Mouse (Mus musculus) limb, embryonic 13.5 days (tissue): ENCODE results near the gene Lrp11. TPM values are rescaled to one million over a fixed set of nuclear protein-coding genes. Genes with fewer than 3 reads are reported as not detected.
A peak's percentile ranks its signal among the peaks of the same experiment; 100 is the strongest.

ENCODE experiments used
- ATAC-seq: fragments of 200-750 bp; cut with Nextera tagmentation; 2 replicates; pipeline ENCODE4 v1.8.0; 2017; ENCODE audit warnings: low read depth, moderate number of reproducible peaks, moderate TSS enrichment; ENCODE audit not compliant: low FRiP score
- H3K27ac ChIP-seq: fragments of 300-500 bp; sonication (generic); 2 replicates; pipeline ENCODE4 v1.5.1; 2015; ENCODE audit warnings: inconsistent platforms, mild to moderate bottlenecking, moderate library complexity
- H3K27me3 ChIP-seq: fragments of 300-500 bp; sonication (generic); 2 replicates; pipeline ENCODE4 v1.6.1; 2015; ENCODE audit warnings: mild to moderate bottlenecking, inconsistent platforms
- H3K36me3 ChIP-seq: fragments of 300-500 bp; sonication (generic); 2 replicates; pipeline ENCODE4 v1.6.1; 2015; ENCODE audit warnings: inconsistent platforms, mild to moderate bottlenecking, moderate library complexity
- H3K4me1 ChIP-seq: fragments of 300-500 bp; sonication (generic); 2 replicates; pipeline ENCODE4 v1.6.1; 2015; ENCODE audit warnings: inconsistent platforms
- H3K4me2 ChIP-seq: fragments of 300-500 bp; sonication (generic); replicated peaks from 2 replicates; pipeline ENCODE4 v1.6.1; 2015; ENCODE audit warnings: inconsistent platforms, mild to moderate bottlenecking, moderate library complexity
- H3K4me3 ChIP-seq: fragments of 300-500 bp; sonication (generic); 2 replicates; pipeline ENCODE4 v1.5.1; 2015; ENCODE audit warnings: moderate library complexity, mild to moderate bottlenecking, inconsistent platforms
- H3K9ac ChIP-seq: fragments of 300-500 bp; sonication (generic); 2 replicates; pipeline ENCODE4 v1.6.1; 2015; ENCODE audit warnings: mild to moderate bottlenecking, inconsistent platforms
- H3K9me3 ChIP-seq: fragments of 300-500 bp; sonication (generic); 2 replicates; pipeline ENCODE4 v1.6.1; 2016; ENCODE audit warnings: inconsistent platforms
- WGBS: fragments of 180-500 bp; shearing (Covaris S2); methylation state at CpG from one replicate; pipeline ENCODE4 v1.1.7; 2015; 5-methylcytosine and 5-hydroxymethylcytosine counted together
- polyA plus RNA-seq: library from polyadenylated mRNA; unstranded; fragments of >200 nt; fragmentation: Nextera tagmentation; extraction: Ambion mirVana; gene quantifications from 2 replicates; pipeline ENCODE4 v1.2.1, GENCODE M21; 2015

The Lrp11 gene
- polyA plus RNA-seq, 1 experiment from 2014 or later, result 1.3 TPM

GRCm38 (mm10) chr10:7630286-7630685 lies 40.7 kb downstream of the Lrp11 start:
- Histone ChIP-seq H3K4me1 (no peaks in the 10 kb centered on the region), H3K9me3 (no peaks in the 10 kb centered on the region), H3K9ac (no peak overlapping the region), H3K4me3 (no peak overlapping the region), H3K27me3 (no peaks in the 10 kb centered on the region), H3K36me3 (peaks cover 45% of the 10 kb centered on the region), H3K4me2 (no peak overlapping the region), H3K27ac (no peak overlapping the region)
- 84% methylated on average over 5 of the region's 5 CpGs for WGBS
- no peak for ATAC-seq

GRCm38 (mm10) chr10:7630951-7631720 lies 41.5 kb downstream of the Lrp11 start:
- 85% methylated on average over 16 of the region's 16 CpGs for WGBS
- no peak overlapping the region for H3K9ac ChIP-seq

GRCm38 (mm10) chr10:7640366-7640765 lies 50.8 kb downstream of the Lrp11 start:
- Histone ChIP-seq H3K4me2 (no peak overlapping the region), H3K4me3 (no peak overlapping the region), H3K27ac (no peak overlapping the region), H3K27me3 (no peaks in the 10 kb centered on the region), H3K4me1 (no peaks in the 10 kb centered on the region), H3K9me3 (no peaks in the 10 kb centered on the region), H3K36me3 (peaks cover 71% of the 10 kb centered on the region), H3K9ac (no peak overlapping the region)
- 98% methylated on average over 12 of the region's 12 CpGs for WGBS
- no peak for ATAC-seq

More at GRCm38 (mm10) chr10:7630951-7631720, 41.5 kb downstream of the Lrp11 start:
- H3K4me3 ChIP-seq, result no peak overlapping the region
- H3K4me1 ChIP-seq, result no peaks in the 10 kb centered on the region
- peaks cover 45% of the 10 kb centered on the region for H3K36me3 ChIP-seq
- ATAC-seq, result no peak
- no peak overlapping the region for H3K27ac ChIP-seq
- H3K4me2 ChIP-seq, result no peak overlapping the region
- no peaks in the 10 kb centered on the region for H3K9me3 ChIP-seq
- no peaks in the 10 kb centered on the region for H3K27me3 ChIP-seq

GRCm38 (mm10) chr10:7645911-7646310 lies 56.3 kb downstream of the Lrp11 start:
- no peak overlapping the region for H3K4me3 ChIP-seq
- WGBS, result 87% methylated on average over 2 of the region's 2 CpGs
- H3K27me3 ChIP-seq, result no peaks in the 10 kb centered on the region
- H3K9me3 ChIP-seq, result no peaks in the 10 kb centered on the region
- no peak overlapping the region for H3K4me2 ChIP-seq
- ATAC-seq, result no peak
- H3K4me1 ChIP-seq, result no peaks in the 10 kb centered on the region
- no peak overlapping the region for H3K9ac ChIP-seq
- no peak overlapping the region for H3K27ac ChIP-seq
- peaks cover 58% of the 10 kb centered on the region for H3K36me3 ChIP-seq

- 91% methylated on average over 4 of the region's 4 CpGs for WGBS
- Histone ChIP-seq H3K27ac (no peak overlapping the region), H3K4me2 (no peak overlapping the region), H3K4me1 (no peaks in the 10 kb centered on the region), H3K9ac (no peak overlapping the region), H3K36me3 (peaks cover 32% of the 10 kb centered on the region), H3K27me3 (no peaks in the 10 kb centered on the region), H3K4me3 (no peak overlapping the region), H3K9me3 (no peaks in the 10 kb centered on the region)
- ATAC-seq, result no peak
Measured at GRCm38 (mm10) chr10:7649059-7649458, 59.5 kb downstream of the Lrp11 start.

GRCm38 (mm10) chr10:7651057-7651456 lies 61.5 kb downstream of the Lrp11 start:
- Histone ChIP-seq H3K4me2 (no peak overlapping the region), H3K4me1 (no peaks in the 10 kb centered on the region), H3K27me3 (no peaks in the 10 kb centered on the region), H3K36me3 (peaks cover 25% of the 10 kb centered on the region), H3K27ac (no peak overlapping the region), H3K9ac (no peak overlapping the region), H3K4me3 (no peak overlapping the region), H3K9me3 (no peaks in the 10 kb centered on the region)
- no peak for ATAC-seq
- 92% methylated on average over 2 of the region's 2 CpGs for WGBS

GRCm38 (mm10) chr10:7662471-7663141 lies 73.0 kb downstream of the Lrp11 start:
- peak; percentile 82 for ATAC-seq

GRCm38 (mm10) chr10:7663159-7664026 lies 73.8 kb downstream of the Lrp11 start:
- H3K4me3 ChIP-seq, result peak overlapping the region; percentile 94
- no peaks in the 10 kb centered on the region for H3K36me3 ChIP-seq
- no peaks in the 10 kb centered on the region for H3K27me3 ChIP-seq
- peak; percentile 93 for ATAC-seq
- peaks cover 15% of the 10 kb centered on the region for H3K4me1 ChIP-seq
- H3K27ac ChIP-seq, result peak overlapping the region; percentile 90
- peak overlapping the region; percentile 89 for H3K9ac ChIP-seq
- no peaks in the 10 kb centered on the region for H3K9me3 ChIP-seq
- WGBS, result under 1% methylated on average over 64 of the region's 64 CpGs
- H3K4me2 ChIP-seq, result peak overlapping the region; percentile 81

More at GRCm38 (mm10) chr10:7662471-7663141, 73.0 kb downstream of the Lrp11 start:
- H3K4me3 ChIP-seq, result peak overlapping the region; percentile 94
- under 1% methylated on average over 44 of the region's 44 CpGs for WGBS
- no peaks in the 10 kb centered on the region for H3K36me3 ChIP-seq
- no peaks in the 10 kb centered on the region for H3K9me3 ChIP-seq
- H3K27ac ChIP-seq, result peak overlapping the region; percentile 90
- H3K4me1 ChIP-seq, result peaks cover 8% of the 10 kb centered on the region; the same call in 1 of the 2 replicates
- H3K27me3 ChIP-seq, result no peaks in the 10 kb centered on the region
- peak overlapping the region; percentile 89 for H3K9ac ChIP-seq
- H3K4me2 ChIP-seq, result peak overlapping the region; percentile 81

- Histone ChIP-seq H3K27ac (peak overlapping the region; percentile 90), H3K27me3 (no peaks in the 10 kb centered on the region)
Measured at GRCm38 (mm10) chr10:7664027-7664526, 74.5 kb downstream of the Lrp11 start.

GRCm38 (mm10) chr10:7664889-7665288 lies 75.3 kb downstream of the Lrp11 start:
- Histone ChIP-seq H3K9ac (no peak overlapping the region), H3K4me1 (peaks cover 16% of the 10 kb centered on the region), H3K27me3 (no peaks in the 10 kb centered on the region), H3K36me3 (peaks cover 6% of the 10 kb centered on the region), H3K27ac (no peak overlapping the region), H3K9me3 (no peaks in the 10 kb centered on the region), H3K4me2 (no peak overlapping the region), H3K4me3 (no peak overlapping the region)
- no peak for ATAC-seq
- WGBS, result 83% methylated on average over 1 of the region's 1 CpGs

More at GRCm38 (mm10) chr10:7664027-7664526, 74.5 kb downstream of the Lrp11 start:
- Histone ChIP-seq H3K4me1 (peaks cover 16% of the 10 kb centered on the region), H3K4me3 (peak overlapping the region; percentile 94), H3K9ac (peak overlapping the region; percentile 89), H3K9me3 (no peaks in the 10 kb centered on the region), H3K4me2 (peak overlapping the region; percentile 81), H3K36me3 (no peaks in the 10 kb centered on the region)
- 62% methylated on average over 6 of the region's 6 CpGs for WGBS
- no peak for ATAC-seq

GRCm38 (mm10) chr10:7667342-7667802 lies 77.8 kb downstream of the Lrp11 start, which contains the start of gene Nup43:
TSS of gene Nup43 (plus strand) at chr10:7667503.
- Histone ChIP-seq H3K4me1 (peaks cover 14% of the 10 kb centered on the region), H3K27me3 (no peaks in the 10 kb centered on the region), H3K9ac (peak within 1 kb of the TSS; percentile 80), H3K4me2 (peak within 1 kb of the TSS; percentile 78), H3K27ac (peak within 1 kb of the TSS; percentile 52), H3K4me3 (peak within 1 kb of the TSS; percentile 82), H3K9me3 (no peaks in the 10 kb centered on the region), H3K36me3 (peaks cover 27% of the 10 kb centered on the region)
- under 1% methylated on average over 24 of the region's 24 CpGs for whole genome bisulfite sequencing
- peak; percentile 90 for ATAC-seq
